Mouse (Mus musculus) heart, adult 2 months (tissue): ENCODE data around the gene Fam155a.

Experiments
- CTCF ChIP-seq: fragments of 200-600 bp; IDR thresholded peaks from 2 replicates; pipeline ENCODE4 v1.8.1; 2022; ENCODE audit warnings: antibody characterized with exemption, mild to moderate bottlenecking, moderate library complexity
- EP300 ChIP-seq: fragments of 200-500 bp; IDR thresholded peaks from 2 replicates; pipeline ENCODE4 v1.6.1; 2011; ENCODE audit warnings: low read depth, low read length, control low read depth; ENCODE audit not compliant: insufficient read depth
- POLR2A ChIP-seq: fragments of 200-500 bp; IDR thresholded peaks from 2 replicates; pipeline ENCODE4 v1.6.1; 2011; ENCODE audit warnings: mild to moderate bottlenecking, low read depth, low read length, control low read depth; ENCODE audit not compliant: insufficient read depth

- TF ChIP-seq CTCF, result no peak
- no peak for TF ChIP-seq EP300
- TF ChIP-seq POLR2A, result no peak
Measured at GRCm38 (mm10) chr8:9494225-9494598, 276.7 kb downstream of the Fam155a start.
